Mouse (Mus musculus) cerebellum, adult 8-10 months (tissue): Measurements from ENCODE around the gene Fndc8.

Experiments
- DNase-seq: peaks from one replicate; pipeline ENCODE4 v3.0.0; 2022

The Fndc8 gene

GRCm38 (mm10) chr11:82870173-82871030 lies 21.5 kb upstream of the Fndc8 start:
- peak; percentile 27 for DNase-seq

DNA sequence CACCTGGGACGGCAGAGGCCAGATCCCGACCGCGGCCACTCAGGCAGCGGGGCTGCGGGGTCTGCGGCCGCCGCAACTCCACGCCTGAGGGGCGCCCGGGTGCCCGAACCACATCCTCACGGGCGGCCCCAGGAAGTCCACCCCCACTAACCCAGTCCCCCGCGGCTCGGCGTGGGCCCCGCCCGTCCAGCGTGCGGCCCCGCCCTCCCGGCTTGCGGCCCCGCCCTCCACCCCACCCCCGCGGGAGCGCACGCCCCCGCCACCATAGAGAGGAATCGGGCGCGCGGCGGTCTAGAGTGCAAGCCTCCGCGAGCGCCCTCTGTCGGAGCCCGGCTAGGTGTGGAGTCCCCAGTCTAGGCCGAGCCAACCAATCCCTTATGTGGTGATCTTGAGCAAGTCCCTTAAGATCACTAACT lies 20.9 kb upstream of the Fndc8 start, which contains the start of gene Rffl:
Gene Rffl (minus strand): TSS at position 180 of the 416 bp plus-strand sequence.
- peak; percentile 93 for DNase-seq

DNA sequence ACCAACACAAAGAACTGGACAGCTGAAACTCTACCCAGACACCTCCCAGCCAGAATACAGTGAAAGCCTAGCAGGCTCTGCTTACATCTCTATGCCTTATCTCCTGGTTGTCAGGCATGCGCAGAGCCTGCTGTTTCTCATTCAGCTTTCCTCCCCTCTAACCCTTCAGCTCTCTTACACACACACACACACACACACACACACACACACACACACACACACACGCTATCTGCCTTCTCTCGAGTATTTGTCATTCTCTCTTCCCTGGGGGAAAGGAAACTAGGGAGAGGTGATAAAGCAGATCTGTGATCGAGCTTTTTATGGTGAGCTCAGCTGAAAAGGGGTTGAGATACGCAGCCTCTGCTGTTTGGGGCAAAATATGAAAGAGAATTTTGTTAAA lies 17.0 kb upstream of the Fndc8 start:
- no peak for DNase-seq

GRCm38 (mm10) chr11:82875631-82876030 lies 16.3 kb upstream of the Fndc8 start:
- DNase-seq = no peak

DNA sequence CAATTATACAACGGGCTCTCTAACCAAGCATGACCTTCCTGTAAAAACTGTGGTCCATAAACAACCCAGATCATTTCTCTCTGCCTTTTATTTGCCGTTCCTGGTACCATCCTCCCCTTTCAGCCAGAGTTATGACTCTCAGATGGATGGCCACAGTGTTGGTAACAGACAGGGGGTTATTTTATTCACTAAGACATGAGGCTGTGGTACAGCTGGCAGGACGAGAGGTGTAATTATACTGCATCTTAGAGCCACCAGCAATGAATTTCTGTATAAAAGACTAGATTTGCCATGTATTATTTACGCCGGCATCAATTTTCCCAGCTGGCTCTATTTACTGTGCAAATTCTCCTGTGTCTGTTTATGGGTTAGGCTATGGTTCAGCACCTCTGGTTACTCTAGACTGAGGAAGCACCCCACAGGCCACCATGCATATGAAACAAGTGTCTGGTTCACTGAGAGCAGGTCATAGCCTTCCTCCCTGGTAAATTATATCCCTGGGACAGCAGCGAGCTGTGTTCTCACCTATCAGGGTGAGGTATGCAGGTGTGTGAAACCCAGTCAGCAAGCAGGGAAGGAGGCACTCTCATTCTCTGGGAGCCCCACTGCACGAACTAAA lies 14.1 kb upstream of the Fndc8 start:
- DNase-seq = no peak

GRCm38 (mm10) chr11:82883180-82883579 lies 8.7 kb upstream of the Fndc8 start:
- DNase-seq = no peak

DNA sequence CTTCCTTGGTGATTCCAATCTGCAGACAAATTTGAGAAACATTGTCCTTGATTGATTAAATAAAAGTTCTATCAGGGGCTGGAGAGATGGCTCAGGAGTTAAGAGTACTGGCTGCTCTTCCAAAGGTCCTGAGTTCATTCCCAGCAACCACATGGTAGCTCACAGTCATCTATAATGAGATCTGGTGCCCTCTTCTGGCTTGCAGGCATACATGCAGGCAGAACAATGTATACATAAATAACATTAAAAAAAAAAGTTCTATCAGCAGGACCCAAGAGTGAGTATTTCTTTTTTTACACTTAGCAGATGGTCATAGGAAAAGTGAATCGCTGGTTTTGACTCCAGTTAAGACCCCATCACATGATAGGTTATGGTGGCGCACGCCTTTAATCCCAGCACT lies 5.4 kb upstream of the Fndc8 start:
- DNase-seq = no peak

GRCm38 (mm10) chr11:82888491-82888946 lies 3.4 kb upstream of the Fndc8 start:
- DNase-seq = no peak

DNA sequence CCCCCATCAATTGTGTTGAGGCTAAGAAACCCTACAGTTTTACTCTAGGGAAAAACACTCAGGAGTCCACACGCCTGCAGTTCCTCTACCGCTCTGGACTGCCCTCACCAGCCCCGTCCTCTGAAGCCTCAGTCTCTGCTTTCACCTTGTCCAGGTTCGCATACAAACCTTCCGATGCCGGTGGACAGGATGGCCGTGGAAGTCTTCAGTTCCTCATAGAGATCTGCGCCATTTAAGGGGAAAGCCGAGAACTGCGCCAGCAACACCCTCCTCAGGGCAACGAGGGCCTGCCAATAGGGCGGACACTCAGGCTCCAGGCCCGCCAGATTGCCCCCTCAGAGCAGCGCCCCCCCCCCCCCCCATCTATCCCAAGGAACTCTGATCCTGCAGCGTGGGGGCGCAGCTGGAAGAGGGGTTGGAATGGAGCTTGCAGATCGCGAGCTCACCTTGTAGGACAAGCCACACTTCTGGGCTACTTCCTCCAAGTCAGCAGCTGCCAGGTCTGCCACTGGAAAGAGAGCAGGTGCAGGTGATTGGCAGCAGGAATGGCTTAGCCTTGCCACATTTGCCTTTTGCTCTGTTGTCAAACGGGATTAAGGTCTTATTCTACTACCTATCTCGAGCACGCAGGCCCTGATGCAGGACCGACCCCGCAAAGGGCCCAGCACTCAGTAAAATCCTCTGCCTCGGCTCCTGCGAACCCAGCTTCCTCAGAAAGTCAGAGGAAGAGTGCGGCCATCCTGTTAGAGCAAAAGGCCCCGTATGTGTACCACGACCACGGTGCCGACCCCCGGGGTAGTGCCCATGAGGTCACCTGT lies 2.2 kb upstream of the Fndc8 start:
- DNase-seq = peak; percentile 27

DNA sequence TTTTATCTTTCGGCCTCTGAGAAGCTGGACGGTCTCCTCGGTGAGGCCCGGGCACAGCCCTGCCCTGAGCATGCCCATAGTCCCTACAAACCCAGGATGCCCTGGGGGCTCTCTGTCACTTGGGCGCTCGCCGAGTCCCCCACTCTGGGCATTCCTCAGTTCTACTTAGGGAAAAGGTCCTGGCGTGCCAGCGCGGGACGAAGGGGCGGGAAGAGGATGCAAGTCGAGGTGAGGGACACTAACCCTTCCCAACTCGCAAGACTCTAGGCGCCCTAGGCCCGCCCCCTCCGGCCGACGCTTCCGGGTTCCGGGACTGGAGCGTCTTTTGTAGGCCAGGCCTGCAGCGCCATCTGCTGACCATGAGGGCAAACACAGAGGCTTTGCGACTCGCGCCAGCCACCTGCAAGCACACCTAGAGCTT lies 1.6 kb upstream of the Fndc8 start, which contains the start of gene Rad51d:
Gene Rad51d (minus strand): TSS at position 273 of the 421 bp plus-strand sequence.
- DNase-seq = peak; percentile 94

DNA sequence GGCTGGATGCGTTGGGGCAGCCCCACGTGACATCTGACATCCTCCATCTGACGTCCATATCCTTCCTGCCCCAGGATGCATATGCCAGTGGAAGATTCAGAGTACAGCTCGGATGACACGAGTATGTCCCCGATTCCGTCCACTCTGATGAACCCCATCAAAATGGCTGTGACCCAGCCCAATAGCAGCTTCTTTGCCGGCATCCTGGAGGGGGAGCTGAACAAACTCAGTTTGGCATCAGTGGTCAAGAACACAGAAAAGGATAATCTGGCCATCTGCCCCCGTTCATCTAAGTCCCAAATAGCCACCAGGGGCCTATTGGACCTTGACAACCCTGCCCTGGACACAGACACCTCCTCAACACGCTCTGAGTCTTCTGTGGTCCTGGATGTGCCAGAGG lies 5.6 kb downstream of the Fndc8 start:
- DNase-seq = no peak

GRCm38 (mm10) chr11:82899720-82900119 lies 7.8 kb downstream of the Fndc8 start:
- DNase-seq = no peak

- DNase-seq = peak; percentile 54
Observed at GRCm38 (mm10) chr11:82901606-82902310, 9.8 kb downstream of the Fndc8 start.

- no peak for DNase-seq
Observed at GRCm38 (mm10) chr11:82904952-82905351, 13.0 kb downstream of the Fndc8 start.

GRCm38 (mm10) chr11:82905816-82906215 lies 13.9 kb downstream of the Fndc8 start:
- no peak for DNase-seq

DNA sequence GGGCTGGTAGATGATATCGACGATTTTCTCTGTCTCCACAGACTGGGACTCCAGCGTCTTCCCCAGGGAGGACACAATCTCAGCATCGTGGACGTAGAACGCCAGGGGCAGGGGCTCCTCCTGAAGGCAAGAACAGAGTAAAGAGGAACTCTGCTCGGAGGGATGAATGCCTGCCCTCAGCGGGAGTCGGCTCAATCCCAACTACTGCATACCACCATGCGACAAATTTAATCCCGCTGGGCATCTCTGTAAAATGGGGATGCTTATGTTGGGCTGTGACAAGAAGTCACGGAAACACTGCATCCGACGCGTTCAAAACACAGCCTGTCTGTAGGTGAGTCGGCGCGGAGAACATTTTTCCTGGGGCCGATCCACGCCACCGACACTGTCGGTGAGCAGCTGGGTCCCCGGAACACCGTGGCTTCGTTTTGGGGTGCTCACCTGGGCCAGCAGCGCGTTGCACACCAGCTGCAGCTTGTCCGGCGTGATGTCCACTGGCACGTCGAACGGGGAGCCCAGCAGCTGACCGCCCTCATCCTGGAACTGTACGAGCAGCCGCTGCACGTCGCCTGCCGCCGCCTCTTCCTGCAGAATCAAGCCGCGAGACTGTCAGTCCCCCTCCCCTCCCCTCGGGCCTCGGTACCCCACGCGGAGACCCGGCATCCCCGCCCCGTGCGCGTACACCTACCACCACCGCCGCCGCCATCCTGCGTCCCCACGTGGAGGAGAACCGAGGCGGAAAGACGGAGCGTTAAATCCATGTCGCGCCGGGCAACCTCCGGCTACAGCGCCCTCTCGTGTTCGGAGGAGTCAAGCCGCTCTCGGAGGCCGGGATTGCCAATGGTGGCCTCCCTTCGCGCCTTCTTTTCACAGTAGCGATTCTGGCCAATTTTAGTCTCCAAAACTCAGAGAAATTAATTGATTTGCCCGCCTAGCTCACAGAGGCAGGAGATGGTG lies 16.0 kb downstream of the Fndc8 start, which contains the start of gene Nle1:
Gene Nle1 (minus strand): TSS at position 761 of the 957 bp plus-strand sequence.
- DNase-seq = peak; percentile 94

- no peak for DNase-seq
Observed at GRCm38 (mm10) chr11:82908608-82908989, 16.7 kb downstream of the Fndc8 start.

GRCm38 (mm10) chr11:82910250-82910649 lies 18.3 kb downstream of the Fndc8 start, which contains the start of gene Unc45b:
Unc45b (plus strand) TSS chr11:82910550.
- DNase-seq = no peak

- DNase-seq = no peak
Observed at GRCm38 (mm10) chr11:82910679-82911389, 18.9 kb downstream of the Fndc8 start.

DNA sequence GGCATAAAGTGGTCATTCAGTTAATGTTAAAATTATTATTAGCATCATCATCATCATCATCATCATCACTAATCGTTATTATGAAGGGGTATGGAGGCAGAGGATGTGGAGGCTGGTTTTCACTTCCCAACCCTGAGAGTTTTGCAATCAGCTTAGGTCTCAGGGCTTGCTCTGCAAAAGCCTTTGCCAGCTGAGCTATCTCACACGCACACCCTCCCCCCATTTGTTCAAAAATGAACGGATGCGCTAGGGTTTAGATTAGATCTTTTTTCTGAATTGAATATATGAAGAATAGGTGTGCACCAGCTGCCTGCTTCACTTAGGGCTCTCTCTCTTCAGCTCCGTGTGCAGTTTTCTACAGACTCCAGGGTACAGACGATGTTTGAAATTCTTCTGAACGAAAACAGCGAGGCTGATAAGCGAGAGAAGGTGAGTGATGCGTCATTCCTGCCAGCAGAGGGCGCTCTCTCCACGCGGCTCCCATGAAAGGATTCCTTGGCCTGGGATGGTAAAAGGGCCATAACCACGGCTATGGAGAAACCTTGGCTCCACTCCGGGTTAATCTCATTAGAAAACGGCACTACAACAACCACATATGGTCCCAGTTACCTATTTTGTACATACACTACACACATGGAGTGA lies 22.9 kb downstream of the Fndc8 start:
- DNase-seq = peak; percentile 73
